Mouse (Mus musculus) lung, embryonic 15.5 days (tissue): Measurements from ENCODE around the gene Zdhhc14. TPM values are rescaled to one million over a fixed set of nuclear protein-coding genes. Genes with fewer than 3 reads are reported as not detected.

Experiments
- ATAC-seq: fragments of 200-750 bp; cut with Nextera tagmentation; 2 replicates; pipeline ENCODE4 v1.8.0; 2017; ENCODE audit warnings: moderate number of reproducible peaks, borderline replicate concordance; ENCODE audit not compliant: low FRiP score, low TSS enrichment; ENCODE audit errors: extremely low read depth
- H3K27ac ChIP-seq: fragments of 300-500 bp; sonication (generic); 2 replicates; pipeline ENCODE4 v1.5.1; 2015; ENCODE audit warnings: moderate library complexity, mild to moderate bottlenecking, inconsistent platforms
- H3K27me3 ChIP-seq: fragments of 300-500 bp; sonication (generic); 2 replicates; pipeline ENCODE4 v1.6.1; 2015; ENCODE audit warnings: inconsistent platforms
- H3K36me3 ChIP-seq: fragments of 300-500 bp; sonication (generic); 2 replicates; pipeline ENCODE4 v1.6.1; 2015; ENCODE audit warnings: inconsistent platforms
- H3K4me1 ChIP-seq: fragments of 300-500 bp; sonication (generic); 2 replicates; pipeline ENCODE4 v1.6.1; 2015; ENCODE audit warnings: inconsistent platforms
- H3K4me2 ChIP-seq: fragments of 300-500 bp; sonication (generic); 2 replicates; pipeline ENCODE4 v1.6.1; 2015; ENCODE audit warnings: inconsistent platforms, mild to moderate bottlenecking, moderate library complexity
- H3K4me3 ChIP-seq: fragments of 300-500 bp; sonication (generic); 2 replicates; pipeline ENCODE4 v1.5.1; 2015; ENCODE audit warnings: mild to moderate bottlenecking, inconsistent platforms
- H3K9ac ChIP-seq: fragments of 300-500 bp; sonication (generic); 2 replicates; pipeline ENCODE4 v1.6.1; 2015; ENCODE audit warnings: inconsistent platforms
- H3K9me3 ChIP-seq: fragments of 300-500 bp; sonication (generic); 2 replicates; pipeline ENCODE4 v1.6.1; 2016; ENCODE audit warnings: inconsistent platforms
- WGBS: fragments of 180-500 bp; shearing (Covaris S2); methylation state at CpG from one replicate; pipeline ENCODE4 v1.1.7; 2015; 5-methylcytosine and 5-hydroxymethylcytosine counted together
- polyA plus RNA-seq: library from polyadenylated mRNA; unstranded; fragments of >200 nt; fragmentation: Nextera tagmentation; extraction: Ambion mirVana; gene quantifications from 2 replicates; pipeline ENCODE4 v1.2.1, GENCODE M21; 2015

Zdhhc14 gene
- polyA plus RNA-seq: 1.2 and 1.3 TPM in 2 replicates

GRCm38 (mm10) chr17:5491801-5492745, at the start of gene Zdhhc14:
Zdhhc14 (plus strand) TSS chr17:5492557.
- peak within 1 kb of the TSS; percentile 72 for H3K4me3 ChIP-seq
- under 1% methylated on average over 65 of the region's 70 CpGs for WGBS

GRCm38 (mm10) chr17:5443260-5443659, 49.1 kb upstream of the Zdhhc14 start:
- Histone ChIP-seq H3K9me3 (no peaks in the 10 kb centered on the region), H3K27ac (no peak overlapping the region), H3K36me3 (0 out of 2 replicates have a peak, but pooled peaks cover under 1% of the 10 kb centered on the region), H3K4me3 (no peak overlapping the region), H3K9ac (no peak overlapping the region), H3K27me3 (0 out of 2 replicates have a peak, but pooled peaks cover 6% of the 10 kb centered on the region), H3K4me2 (no peak overlapping the region), H3K4me1 (peaks cover 21% of the 10 kb centered on the region)
- WGBS: 33% methylated on average over 3 of the region's 3 CpGs
- ATAC-seq: no peak

More at GRCm38 (mm10) chr17:5491801-5492745, at the start of gene Zdhhc14:
- Histone ChIP-seq H3K27ac (peak within 1 kb of the TSS; percentile 81), H3K4me1 (peaks cover 14% of the 10 kb centered on the region; the same call in 1 of the 2 replicates), H3K9me3 (no peaks in the 10 kb centered on the region), H3K4me2 (peak within 1 kb of the TSS; percentile 99), H3K36me3 (no peaks in the 10 kb centered on the region), H3K9ac (peak within 1 kb of the TSS; percentile 64), H3K27me3 (peaks cover 20% of the 10 kb centered on the region; the same call in 1 of the 2 replicates)
- peak; percentile 92 for ATAC-seq

GRCm38 (mm10) chr17:5443751-5444150, 48.6 kb upstream of the Zdhhc14 start:
- WGBS: 28% methylated on average over 5 of the region's 5 CpGs
- Histone ChIP-seq H3K9me3 (no peaks in the 10 kb centered on the region), H3K4me2 (no peak overlapping the region), H3K4me1 (peaks cover 19% of the 10 kb centered on the region), H3K27ac (no peak overlapping the region), H3K9ac (no peak overlapping the region), H3K36me3 (no peaks in the 10 kb centered on the region), H3K27me3 (peaks cover 10% of the 10 kb centered on the region; the same call in 1 of the 2 replicates), H3K4me3 (no peak overlapping the region)
- no peak for ATAC-seq

GRCm38 (mm10) chr17:5453657-5454056, 38.7 kb upstream of the Zdhhc14 start:
- Histone ChIP-seq H3K9ac (no peak overlapping the region), H3K27ac (no peak overlapping the region), H3K4me1 (no peaks in the 10 kb centered on the region), H3K27me3 (peaks cover 2% of the 10 kb centered on the region; the same call in 1 of the 2 replicates), H3K4me3 (no peak overlapping the region), H3K36me3 (no peaks in the 10 kb centered on the region), H3K4me2 (no peak overlapping the region), H3K9me3 (no peaks in the 10 kb centered on the region)
- WGBS: 69% methylated on average over 4 of the region's 4 CpGs
- no peak for ATAC-seq

GRCm38 (mm10) chr17:5463912-5464311, 28.4 kb upstream of the Zdhhc14 start:
- Histone ChIP-seq H3K36me3 (no peaks in the 10 kb centered on the region), H3K27ac (no peak overlapping the region), H3K27me3 (0 out of 2 replicates have a peak, but pooled peaks cover 3% of the 10 kb centered on the region), H3K9me3 (no peaks in the 10 kb centered on the region), H3K4me3 (no peak overlapping the region), H3K4me2 (no peak overlapping the region), H3K9ac (no peak overlapping the region), H3K4me1 (no peaks in the 10 kb centered on the region)
- no peak for ATAC-seq
- WGBS: 73% methylated on average over 2 of the region's 2 CpGs

GRCm38 (mm10) chr17:5466736-5467135, 25.6 kb upstream of the Zdhhc14 start:
- Histone ChIP-seq H3K27ac (no peak overlapping the region), H3K4me3 (no peak overlapping the region), H3K36me3 (no peaks in the 10 kb centered on the region), H3K9ac (no peak overlapping the region), H3K4me2 (no peak overlapping the region), H3K4me1 (no peaks in the 10 kb centered on the region), H3K9me3 (no peaks in the 10 kb centered on the region), H3K27me3 (0 out of 2 replicates have a peak, but pooled peaks cover 3% of the 10 kb centered on the region)
- ATAC-seq: no peak
- 74% methylated on average over 8 of the region's 8 CpGs for WGBS

- 36% methylated on average over 4 of the region's 4 CpGs for WGBS
- no peak overlapping the region for H3K4me3 ChIP-seq
Observed at GRCm38 (mm10) chr17:5467177-5467576, 25.2 kb upstream of the Zdhhc14 start.

GRCm38 (mm10) chr17:5472268-5472667, 20.1 kb upstream of the Zdhhc14 start:
- Histone ChIP-seq H3K4me1 (no peaks in the 10 kb centered on the region), H3K9ac (no peak overlapping the region), H3K4me3 (no peak overlapping the region), H3K27me3 (no peaks in the 10 kb centered on the region), H3K9me3 (no peaks in the 10 kb centered on the region), H3K27ac (no peak overlapping the region), H3K36me3 (no peaks in the 10 kb centered on the region), H3K4me2 (no peak overlapping the region)
- ATAC-seq: no peak
- 33% methylated on average over 3 of the region's 3 CpGs for WGBS

More at GRCm38 (mm10) chr17:5467177-5467576, 25.2 kb upstream of the Zdhhc14 start:
- no peak for ATAC-seq
- Histone ChIP-seq H3K4me1 (no peaks in the 10 kb centered on the region), H3K27ac (no peak overlapping the region), H3K27me3 (0 out of 2 replicates have a peak, but pooled peaks cover 3% of the 10 kb centered on the region), H3K9ac (no peak overlapping the region), H3K4me2 (no peak overlapping the region), H3K9me3 (no peaks in the 10 kb centered on the region), H3K36me3 (no peaks in the 10 kb centered on the region)

- no peak for ATAC-seq
- no peaks in the 10 kb centered on the region for H3K4me1 ChIP-seq
- no peak overlapping the region for H3K9ac ChIP-seq
- no peaks in the 10 kb centered on the region for H3K9me3 ChIP-seq
- H3K4me2 ChIP-seq: no peak overlapping the region
- H3K27me3 ChIP-seq: no peaks in the 10 kb centered on the region
- no peak overlapping the region for H3K27ac ChIP-seq
- H3K4me3 ChIP-seq: no peak overlapping the region
- no peaks in the 10 kb centered on the region for H3K36me3 ChIP-seq
- 55% methylated on average over 14 of the region's 14 CpGs for WGBS
Observed at GRCm38 (mm10) chr17:5475960-5476725, 16.2 kb upstream of the Zdhhc14 start.

- no peaks in the 10 kb centered on the region for H3K36me3 ChIP-seq
- H3K4me3 ChIP-seq: no peak overlapping the region
- H3K4me2 ChIP-seq: no peak overlapping the region
- WGBS: 45% methylated on average over 4 of the region's 4 CpGs
- no peak overlapping the region for H3K27ac ChIP-seq
- ATAC-seq: no peak
- H3K9ac ChIP-seq: no peak overlapping the region
- H3K4me1 ChIP-seq: 0 out of 2 replicates have a peak, but pooled peaks cover 5% of the 10 kb centered on the region
- no peaks in the 10 kb centered on the region for H3K27me3 ChIP-seq
- no peaks in the 10 kb centered on the region for H3K9me3 ChIP-seq
Observed at GRCm38 (mm10) chr17:5483456-5483855, 8.9 kb upstream of the Zdhhc14 start.

GRCm38 (mm10) chr17:5484663-5485062, 7.7 kb upstream of the Zdhhc14 start:
- Histone ChIP-seq H3K4me1 (0 out of 2 replicates have a peak, but pooled peaks cover 5% of the 10 kb centered on the region), H3K9me3 (no peaks in the 10 kb centered on the region), H3K9ac (no peak overlapping the region), H3K27me3 (no peaks in the 10 kb centered on the region), H3K4me3 (no peak overlapping the region), H3K4me2 (no peak overlapping the region), H3K36me3 (no peaks in the 10 kb centered on the region), H3K27ac (no peak overlapping the region)
- WGBS: 96% methylated on average over 1 of the region's 1 CpGs
- ATAC-seq: no peak
